Mouse (Mus musculus) erythroblast, embryonic 14.5 days (primary cell): Measurements from ENCODE around the gene Akap17b. TPM values are rescaled to one million over a fixed set of nuclear protein-coding genes. Genes with fewer than 3 reads are reported as not detected.

Source experiments
- H3K27me3 ChIP-seq: 2 replicates; pipeline ENCODE4 v1.6.1; 2012; ENCODE audit warnings: inconsistent platforms; ENCODE audit not compliant: control insufficient read depth
- H3K36me3 ChIP-seq: 2 replicates; pipeline ENCODE4 v1.6.1; 2012; ENCODE audit warnings: mild to moderate bottlenecking, inconsistent platforms; ENCODE audit not compliant: control insufficient read depth
- H3K4me1 ChIP-seq: 2 replicates; pipeline ENCODE4 v1.6.1; 2012; ENCODE audit warnings: inconsistent platforms; ENCODE audit not compliant: control insufficient read depth
- H3K4me3 ChIP-seq: replicated peaks from 2 replicates; pipeline ENCODE3; 2012; ENCODE audit warnings: moderate library complexity, mild to moderate bottlenecking, inconsistent platforms
- H3K9me3 ChIP-seq: 2 replicates; pipeline ENCODE4 v1.6.1; 2012; ENCODE audit warnings: low read length, inconsistent platforms, mixed read lengths; ENCODE audit not compliant: control insufficient read depth
- GATA1 ChIP-seq: IDR thresholded peaks from 2 replicates; pipeline ENCODE4 v1.6.1; 2012; ENCODE audit warnings: low read length, inconsistent platforms, mixed read lengths
- TAL1 ChIP-seq: IDR thresholded peaks from 3 replicates; pipeline ENCODE4 v1.6.1; 2012; ENCODE audit warnings: low read length, inconsistent platforms, mixed read lengths
- polyA plus RNA-seq: library from polyadenylated mRNA; stranded (reverse); fragments of >175 nt; gene quantifications from 2 replicates; pipeline ENCODE4 v1.2.3, GENCODE M21; 2012

Akap17b gene
- polyA plus RNA-seq, 1 experiment, result not detected

DNA sequence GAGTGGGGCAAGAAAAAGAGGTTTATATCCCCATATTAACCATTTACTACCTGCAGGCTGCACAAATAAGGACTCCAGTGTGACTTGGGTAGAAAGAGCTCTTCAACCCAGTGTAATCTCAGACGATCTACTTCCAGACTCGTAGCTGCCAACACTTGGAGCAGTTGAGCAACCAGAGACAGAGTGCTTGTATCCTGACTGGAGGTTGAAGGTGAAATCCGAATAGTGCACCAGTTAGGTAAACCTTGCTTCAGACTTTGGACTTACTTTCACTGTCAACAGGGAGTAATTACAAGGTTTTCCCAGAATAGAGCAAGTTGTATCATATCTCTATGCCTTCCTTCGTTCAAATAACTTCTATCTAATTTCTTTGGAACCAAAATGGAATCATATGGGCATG is 53.7 kb downstream of the Akap17b start:
- H3K9me3 ChIP-seq, result no peaks in the 10 kb centered on the region
- H3K4me1 ChIP-seq, result no peaks in the 10 kb centered on the region
- H3K4me3 ChIP-seq, result no peak overlapping the region
- H3K36me3 ChIP-seq, result no peaks in the 10 kb centered on the region
- no peaks in the 10 kb centered on the region for H3K27me3 ChIP-seq
- no peak for TF ChIP-seq GATA1
- TF ChIP-seq TAL1, result no peak

- no peak overlapping the region for H3K4me3 ChIP-seq
- no peaks in the 10 kb centered on the region for H3K9me3 ChIP-seq
- H3K27me3 ChIP-seq, result no peaks in the 10 kb centered on the region
- TF ChIP-seq GATA1 (no peak), TAL1 (no peak)
- no peaks in the 10 kb centered on the region for H3K4me1 ChIP-seq
- H3K36me3 ChIP-seq, result no peaks in the 10 kb centered on the region
These were observed 54.1 kb downstream of the Akap17b start for GRCm38 (mm10) chrX:36591120-36591519.

DNA sequence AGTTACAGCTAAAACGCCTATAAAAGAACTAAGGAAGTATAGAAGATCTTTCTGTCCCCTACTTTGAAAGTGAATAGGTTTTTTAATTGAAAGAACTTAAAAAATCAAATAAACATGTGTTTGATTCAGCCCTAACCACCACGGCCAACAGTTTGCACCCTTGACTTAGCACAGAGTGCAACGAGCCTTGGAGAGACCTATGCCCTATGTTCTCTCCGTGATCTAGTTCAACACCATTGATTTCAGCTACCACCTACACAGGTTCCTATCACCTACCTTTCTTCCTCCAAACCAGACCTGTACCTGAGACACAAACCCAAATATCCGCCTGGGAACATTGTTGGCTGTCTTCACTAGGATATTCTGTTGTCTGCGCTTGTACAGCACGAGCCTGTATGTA is 54.9 kb downstream of the Akap17b start:
- Histone ChIP-seq H3K4me3 (no peak overlapping the region), H3K9me3 (no peaks in the 10 kb centered on the region), H3K4me1 (no peaks in the 10 kb centered on the region), H3K27me3 (no peaks in the 10 kb centered on the region), H3K36me3 (no peaks in the 10 kb centered on the region)
- TF ChIP-seq GATA1 (no peak), TAL1 (no peak)

DNA sequence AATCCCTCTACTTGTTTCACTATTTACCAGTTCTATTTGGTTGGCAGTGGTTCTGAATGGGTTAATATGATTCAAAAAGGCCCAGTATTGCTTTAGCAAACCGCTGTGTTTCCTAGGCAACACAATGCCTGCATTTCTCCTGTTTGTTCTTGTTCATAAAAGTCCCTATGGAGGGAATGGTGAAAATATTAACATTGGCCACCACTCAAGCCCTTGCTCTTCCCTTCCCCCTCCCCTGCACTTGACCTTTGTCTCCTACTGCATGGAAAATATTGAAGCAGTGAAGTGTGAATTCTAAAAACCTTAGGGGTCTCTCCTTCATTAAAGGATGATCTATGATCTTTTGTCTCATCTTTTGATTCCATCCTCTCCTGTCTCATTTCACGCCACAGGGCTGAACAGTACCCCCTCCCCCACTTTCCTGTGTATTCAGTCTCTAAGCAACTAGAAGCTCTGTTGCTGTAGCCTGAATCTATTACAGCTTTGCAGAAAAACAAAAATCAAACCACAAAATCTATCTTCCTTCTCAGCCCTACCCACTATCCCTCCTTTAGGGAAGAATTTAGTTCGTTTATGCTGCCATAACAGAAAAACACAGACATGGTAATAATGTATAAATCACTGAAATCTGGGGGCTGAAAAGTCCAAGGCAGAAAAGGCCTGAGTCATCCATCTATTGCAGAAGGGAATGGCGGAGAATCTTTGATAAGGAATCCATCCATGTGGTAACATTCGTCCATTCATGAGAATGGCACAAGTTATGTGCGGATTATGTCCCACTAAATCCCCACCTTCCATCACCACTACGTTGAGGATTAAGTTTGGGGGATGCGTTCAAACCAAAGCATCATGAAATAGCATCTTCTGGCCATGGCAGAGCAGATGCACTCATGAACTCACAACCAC is 57.6 kb downstream of the Akap17b start:
- H3K4me3 ChIP-seq, result no peak overlapping the region
- no peak for TF ChIP-seq GATA1
- TF ChIP-seq TAL1, result no peak
- no peaks in the 10 kb centered on the region for H3K36me3 ChIP-seq
- H3K9me3 ChIP-seq, result no peaks in the 10 kb centered on the region
- H3K4me1 ChIP-seq, result no peaks in the 10 kb centered on the region
- no peaks in the 10 kb centered on the region for H3K27me3 ChIP-seq

- Histone ChIP-seq H3K4me1 (no peaks in the 10 kb centered on the region), H3K4me3 (no peak overlapping the region), H3K36me3 (no peaks in the 10 kb centered on the region), H3K9me3 (no peaks in the 10 kb centered on the region), H3K27me3 (no peaks in the 10 kb centered on the region)
- TF ChIP-seq TAL1, result no peak
- TF ChIP-seq GATA1, result no peak
These were observed 58.4 kb downstream of the Akap17b start for GRCm38 (mm10) chrX:36586629-36587303.

DNA sequence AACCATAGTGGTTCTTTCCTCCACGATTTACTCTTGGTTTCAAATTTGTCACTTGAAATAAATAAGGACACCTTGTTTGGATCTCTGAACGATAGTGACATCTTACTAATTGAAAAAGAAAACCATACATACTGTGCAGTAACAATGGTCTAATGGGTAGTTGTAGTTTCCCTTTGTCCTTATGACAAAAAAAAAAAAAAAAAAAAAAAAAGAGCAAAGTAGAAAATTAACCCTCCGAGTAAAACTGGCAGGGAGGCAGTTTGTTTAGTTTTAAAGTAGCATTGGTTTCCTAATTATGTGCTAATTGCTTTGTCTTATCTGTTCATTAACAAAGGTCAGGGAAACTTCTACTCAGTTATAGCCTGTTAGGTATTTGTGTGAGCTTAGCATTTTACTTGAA is 83.1 kb downstream of the Akap17b start:
- H3K4me1 ChIP-seq, result no peaks in the 10 kb centered on the region
- no peaks in the 10 kb centered on the region for H3K9me3 ChIP-seq
- TF ChIP-seq GATA1 (no peak), TAL1 (no peak)
- H3K36me3 ChIP-seq, result no peaks in the 10 kb centered on the region
- H3K27me3 ChIP-seq, result no peaks in the 10 kb centered on the region
- no peak overlapping the region for H3K4me3 ChIP-seq

DNA sequence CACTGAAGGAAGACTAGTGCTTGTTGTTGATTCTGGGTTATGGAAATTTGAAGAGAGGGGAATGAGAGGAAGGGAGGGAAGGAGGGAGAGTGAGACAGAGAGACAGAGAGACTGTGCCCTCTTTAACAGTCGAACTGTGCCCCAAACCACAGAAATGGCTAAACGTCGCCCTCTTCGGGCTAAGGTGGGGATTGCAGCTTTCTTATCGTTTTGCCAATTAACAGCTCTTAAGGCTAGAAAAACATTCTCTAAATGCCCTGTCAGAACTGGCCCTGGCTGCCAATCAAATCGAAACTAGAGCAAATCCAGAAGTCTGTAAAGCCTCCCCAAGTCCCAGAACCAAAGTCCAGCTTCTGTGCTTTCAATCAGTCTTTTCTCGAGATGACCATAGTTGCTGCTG is 83.5 kb downstream of the Akap17b start:
- H3K4me1 ChIP-seq, result no peaks in the 10 kb centered on the region
- H3K4me3 ChIP-seq, result no peak overlapping the region
- TF ChIP-seq TAL1, result no peak
- TF ChIP-seq GATA1, result no peak
- H3K27me3 ChIP-seq, result no peaks in the 10 kb centered on the region
- H3K9me3 ChIP-seq, result no peaks in the 10 kb centered on the region
- no peaks in the 10 kb centered on the region for H3K36me3 ChIP-seq

DNA sequence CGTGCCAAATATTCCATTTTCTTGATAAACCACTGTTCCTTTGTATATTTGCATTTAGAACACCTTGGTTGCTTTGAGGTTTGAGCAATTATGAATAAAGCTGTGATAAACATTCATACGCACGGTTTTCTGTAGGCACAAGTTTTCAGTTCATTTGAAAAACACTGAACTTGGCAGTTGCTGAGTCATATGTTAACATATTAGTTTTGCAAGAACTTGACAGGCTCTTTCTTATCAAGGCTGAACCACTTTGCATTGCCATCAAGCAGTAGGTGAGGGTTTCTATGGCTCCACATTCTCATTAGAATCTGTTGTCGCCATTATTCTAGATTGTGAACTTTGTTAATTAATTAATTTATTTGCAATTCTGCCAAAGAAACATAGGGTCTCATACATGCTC is 85.0 kb downstream of the Akap17b start:
- no peaks in the 10 kb centered on the region for H3K27me3 ChIP-seq
- no peaks in the 10 kb centered on the region for H3K36me3 ChIP-seq
- TF ChIP-seq TAL1 (no peak), GATA1 (no peak)
- H3K9me3 ChIP-seq, result no peaks in the 10 kb centered on the region
- H3K4me3 ChIP-seq, result no peak overlapping the region
- H3K4me1 ChIP-seq, result no peaks in the 10 kb centered on the region

Other genes starting within 250 kb of the Akap17b start
- not detected in 2 replicates for gene Gm6268, start 244.1 kb downstream of the Akap17b start, polyA plus RNA-seq
- gene Gm14569, start 153.6 kb downstream of the Akap17b start, polyA plus RNA-seq, result not detected in 2 replicates
- gene Pgrmc1, start 47.2 kb downstream of the Akap17b start, polyA plus RNA-seq, result 1.6 and 1.9 TPM in 2 replicates
- not detected in 2 replicates for gene Slc25a43, start 98.3 kb upstream of the Akap17b start, polyA plus RNA-seq
- 2.4 and 2.7 TPM in 2 replicates for gene Slc25a5, start 150.3 kb upstream of the Akap17b start, polyA plus RNA-seq
- 21.8 and 22.6 TPM in 2 replicates for gene Ube2a, start 228.5 kb upstream of the Akap17b start, polyA plus RNA-seq
- 0.07 and 0.12 TPM in 2 replicates for gene C330007P06Rik, start 228.7 kb upstream of the Akap17b start, polyA plus RNA-seq